Mouse (Mus musculus) ES-E14 (cell line): ENCODE measurements around the gene Dpp4.
A peak's percentile ranks its signal among the peaks of the same experiment; 100 is the strongest.

ENCODE experiments used
- CHD2 ChIP-seq: IDR thresholded peaks from 2 replicates; pipeline ENCODE4 v1.6.1; 2014; ENCODE audit warnings: mild to moderate bottlenecking, low read depth, low read length, inconsistent platforms
- ZC3H11A ChIP-seq: IDR thresholded peaks from 2 replicates; pipeline ENCODE4 v1.6.1; 2012; ENCODE audit warnings: low read depth, mild to moderate bottlenecking, inconsistent platforms, low read length, borderline replicate concordance
- ZNF384 ChIP-seq: IDR thresholded peaks from 2 replicates; pipeline ENCODE4 v1.6.1; 2012; ENCODE audit warnings: low read depth, low read length, inconsistent platforms

- TF ChIP-seq CHD2 (no peak), ZC3H11A (no peak), ZNF384 (0 out of 2 replicates have a peak, but pooled peaks have one; percentile 37)
Observed at GRCm38 (mm10) chr2:62459241-62460174, 47.5 kb upstream of the Dpp4 start.
